Mouse (Mus musculus) CD4-positive, CD25-positive, alpha-beta regulatory T cell, adult 9 weeks (primary cell): ENCODE data around the gene Hoxc8. TPM values are rescaled to one million over a fixed set of nuclear protein-coding genes. Genes with fewer than 3 reads are reported as not detected.

Experiments
- polyA plus RNA-seq: library from polyadenylated mRNA; unstranded; fragments of 100-300 nt; shearing (Covaris generic); gene quantifications from one replicate; pipeline ENCODE4 v1.2.1, GENCODE M21; 2017

Gene Hoxc8
- polyA plus RNA-seq, result 0.15 TPM

DNA sequence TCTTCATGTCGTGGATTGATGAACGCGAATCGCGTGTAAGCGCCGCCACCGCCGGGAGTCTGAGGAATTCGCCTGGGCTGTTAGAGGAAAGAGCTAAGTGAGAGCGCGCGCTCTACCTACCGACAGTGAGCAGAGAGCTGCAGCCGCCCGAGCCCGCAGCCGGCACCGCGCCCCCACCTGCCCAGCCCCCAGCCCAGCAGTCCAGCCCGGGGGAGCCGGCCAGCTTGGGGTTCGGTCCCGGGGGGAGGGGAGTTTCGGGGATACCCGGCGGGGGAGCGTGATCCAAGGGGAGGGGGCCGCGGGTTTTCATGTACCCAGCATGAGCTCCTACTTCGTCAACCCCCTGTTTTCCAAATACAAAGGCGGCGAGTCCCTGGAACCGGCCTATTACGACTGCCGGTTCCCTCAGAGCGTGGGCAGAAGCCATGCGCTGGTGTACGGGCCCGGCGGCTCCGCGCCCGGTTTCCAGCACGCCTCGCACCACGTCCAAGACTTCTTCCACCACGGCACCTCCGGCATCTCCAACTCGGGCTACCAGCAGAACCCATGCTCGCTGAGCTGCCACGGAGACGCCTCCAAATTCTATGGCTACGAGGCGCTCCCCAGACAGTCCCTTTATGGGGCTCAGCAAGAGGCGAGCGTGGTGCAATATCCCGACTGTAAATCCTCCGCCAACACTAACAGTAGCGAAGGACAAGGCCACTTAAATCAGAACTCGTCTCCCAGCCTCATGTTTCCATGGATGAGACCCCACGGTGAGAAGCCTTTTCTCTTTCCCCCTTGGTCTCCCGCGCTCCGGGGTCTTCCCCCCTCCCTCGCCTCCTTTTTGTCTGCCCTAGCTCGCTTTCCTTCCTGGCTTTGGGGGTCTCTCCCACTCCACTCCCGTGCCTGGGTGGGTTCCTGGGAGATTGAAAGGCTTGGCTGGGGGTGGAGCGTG is at the start of gene Hoxc8:
TSS of gene Hoxc8 (plus strand) at position 147 of the 937 bp plus-strand sequence.

DNA sequence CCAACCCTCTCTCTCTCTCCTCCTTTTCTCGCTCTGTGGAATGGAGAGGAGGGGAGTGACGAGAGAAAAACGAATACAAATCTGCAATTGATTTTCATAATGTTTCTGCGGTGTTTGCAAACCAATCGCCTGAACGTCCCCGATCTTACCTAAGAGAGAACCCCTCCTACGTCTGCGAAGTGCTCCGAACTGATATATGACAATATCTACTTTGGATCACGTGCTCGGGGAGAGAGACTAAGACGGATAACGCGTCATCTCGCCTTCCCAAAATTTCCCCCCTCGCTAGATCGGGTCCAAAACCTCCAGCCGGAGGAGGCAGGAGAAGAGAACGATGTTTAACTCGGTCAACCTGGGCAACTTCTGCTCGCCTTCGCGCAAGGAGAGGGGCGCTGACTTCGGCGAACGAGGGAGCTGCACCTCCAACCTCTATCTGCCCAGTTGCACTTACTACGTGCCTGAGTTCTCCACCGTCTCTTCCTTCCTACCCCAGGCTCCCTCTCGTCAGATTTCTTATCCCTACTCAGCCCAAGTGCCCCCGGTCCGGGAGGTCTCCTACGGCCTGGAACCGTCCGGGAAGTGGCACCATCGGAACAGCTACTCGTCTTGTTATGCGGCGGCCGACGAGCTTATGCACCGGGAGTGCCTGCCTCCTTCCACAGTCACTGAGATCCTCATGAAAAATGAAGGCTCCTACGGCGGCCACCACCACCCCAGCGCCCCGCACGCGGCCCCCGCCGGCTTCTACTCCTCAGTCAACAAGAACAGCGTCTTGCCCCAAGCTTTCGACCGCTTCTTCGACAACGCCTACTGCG is 36.0 kb upstream of the Hoxc8 start, which contains the start of gene Hoxc11:
TSS of gene Hoxc11 (plus strand) at position 236 of the 815 bp plus-strand sequence.

DNA sequence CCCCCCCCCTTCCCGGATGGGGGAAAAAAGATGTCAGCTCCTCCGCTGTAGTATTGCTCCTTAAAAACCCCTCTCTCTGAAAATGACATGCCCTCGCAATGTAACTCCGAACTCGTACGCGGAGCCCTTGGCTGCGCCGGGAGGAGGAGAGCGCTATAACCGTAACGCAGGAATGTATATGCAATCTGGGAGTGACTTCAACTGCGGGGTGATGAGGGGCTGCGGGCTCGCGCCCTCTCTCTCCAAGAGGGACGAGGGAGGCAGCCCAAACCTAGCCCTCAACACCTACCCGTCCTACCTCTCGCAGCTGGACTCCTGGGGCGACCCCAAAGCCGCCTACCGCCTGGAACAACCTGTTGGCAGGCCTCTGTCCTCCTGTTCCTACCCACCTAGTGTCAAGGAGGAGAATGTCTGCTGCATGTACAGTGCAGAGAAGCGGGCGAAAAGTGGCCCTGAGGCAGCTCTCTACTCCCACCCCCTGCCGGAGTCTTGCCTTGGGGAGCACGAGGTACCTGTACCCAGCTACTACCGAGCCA is 23.6 kb upstream of the Hoxc8 start, which contains the start of gene Hoxc10:
TSS of gene Hoxc10 (plus strand) at position 21 of the 536 bp plus-strand sequence.

DNA sequence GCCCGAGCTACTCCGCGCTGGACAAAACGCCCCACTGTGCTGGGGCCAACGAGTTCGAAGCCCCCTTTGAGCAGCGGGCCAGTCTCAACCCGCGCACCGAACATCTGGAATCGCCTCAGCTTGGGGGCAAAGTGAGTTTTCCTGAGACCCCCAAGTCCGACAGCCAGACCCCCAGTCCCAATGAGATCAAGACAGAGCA is 23.2 kb upstream of the Hoxc8 start, which contains the start of gene Hoxc5:
TSS of gene Hoxc5 (plus strand) at position 132 of the 199 bp plus-strand sequence.

DNA sequence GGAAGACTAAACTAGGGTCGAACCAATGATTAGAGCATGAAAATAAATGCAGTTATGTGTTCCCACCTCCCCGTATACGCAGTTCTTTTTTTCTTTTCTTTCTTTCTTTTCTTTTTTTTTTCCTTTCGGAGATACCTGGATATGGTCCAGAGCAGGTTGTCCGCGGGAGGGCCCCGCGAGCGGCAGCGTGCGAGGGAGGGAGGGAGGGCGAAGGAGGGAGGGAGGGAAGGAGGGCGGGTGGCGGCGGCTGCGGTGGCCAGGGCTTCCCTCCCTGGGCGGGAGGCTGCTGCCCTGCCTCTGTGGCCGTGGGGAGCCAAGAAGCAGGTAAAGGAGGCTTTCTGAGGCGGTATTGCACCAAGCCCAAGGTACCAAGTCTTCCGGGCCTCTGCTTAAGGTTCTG is 14.2 kb upstream of the Hoxc8 start, which contains the start of gene Hoxc9:
TSS of gene Hoxc9 (plus strand) at position 269 of the 400 bp plus-strand sequence.

DNA sequence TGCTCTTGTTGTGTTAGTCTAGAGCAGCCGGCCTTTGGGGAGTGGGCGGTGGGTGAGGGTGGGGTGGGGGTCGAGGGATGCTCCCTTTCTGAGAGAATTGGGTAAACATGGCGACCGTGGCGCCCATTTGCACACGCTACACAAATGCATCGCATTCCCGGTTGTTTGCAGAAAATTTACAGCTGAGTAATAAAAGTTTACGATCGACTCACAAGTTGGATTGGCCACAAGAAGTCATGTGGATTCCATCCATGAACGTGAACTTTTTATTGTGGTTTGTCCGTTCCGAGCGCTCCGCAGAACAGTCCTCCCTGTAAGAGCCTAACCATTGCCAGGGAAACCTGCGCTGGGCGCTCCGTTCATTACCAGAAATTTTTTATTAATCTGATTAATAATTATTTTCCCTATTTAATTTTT is 7.5 kb downstream of the Hoxc8 start, which contains the start of gene Hoxc6:
TSS of gene Hoxc6 (plus strand) at position 319 of the 417 bp plus-strand sequence.

DNA sequence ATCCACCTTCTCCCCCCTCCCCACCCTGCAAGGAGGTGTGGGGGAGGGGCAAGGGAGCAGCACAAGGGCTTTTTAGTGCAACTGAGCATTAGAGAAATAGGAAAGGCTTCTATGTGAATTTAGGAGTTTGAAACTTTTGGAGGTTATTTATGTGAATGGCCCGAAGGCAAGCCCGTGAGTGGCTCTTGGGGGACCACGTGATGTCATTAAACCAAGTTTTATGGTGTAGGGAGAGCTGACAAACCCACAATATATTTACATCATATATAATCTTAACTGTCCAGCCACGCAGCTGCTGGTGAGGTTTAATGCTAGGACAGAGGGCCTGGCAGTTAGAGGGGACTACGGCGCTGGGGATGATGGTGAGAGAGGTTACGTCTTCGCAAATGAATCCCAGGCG is 28.2 kb downstream of the Hoxc8 start, which contains the start of gene Hoxc4:
TSS of gene Hoxc4 (plus strand) at position 299 of the 400 bp plus-strand sequence.

Other genes starting within 250 kb of the Hoxc8 start
- gene Hoxc13, start 69.5 kb upstream of the Hoxc8 start, polyA plus RNA-seq, result not detected
- not detected for gene Hoxc12, start 53.9 kb upstream of the Hoxc8 start, polyA plus RNA-seq
- gene Hoxc11, start 36.2 kb upstream of the Hoxc8 start, polyA plus RNA-seq, result not detected
- gene Hoxc10, start 23.8 kb upstream of the Hoxc8 start, polyA plus RNA-seq, result not detected
- not detected for gene Hoxc5, start 23.2 kb upstream of the Hoxc8 start, polyA plus RNA-seq
- not detected for gene Hoxc9, start 14.2 kb upstream of the Hoxc8 start, polyA plus RNA-seq
- gene Hoxc6, start 7.7 kb downstream of the Hoxc8 start, polyA plus RNA-seq, result not detected
- gene Hoxc4, start 28.3 kb downstream of the Hoxc8 start, polyA plus RNA-seq, result not detected
- gene Smug1, start 176.5 kb downstream of the Hoxc8 start, polyA plus RNA-seq, result 13.4 TPM
- gene Cbx5, start 249.2 kb downstream of the Hoxc8 start, polyA plus RNA-seq, result 16.3 TPM
- gene Hnrnpa1, start 249.8 kb downstream of the Hoxc8 start, polyA plus RNA-seq, result 171 TPM